Mouse (Mus musculus) megakaryocyte, embryonic 14.5 days (primary cell): ENCODE measurements around the gene Dnm2. TPM values are rescaled to one million over a fixed set of nuclear protein-coding genes. Genes with fewer than 3 reads are reported as not detected.
"Not testable (repeated sequence)": the region's sequence is repeated elsewhere in the genome, so short reads cannot be mapped to it uniquely, and the experiment has no call there.

Source experiments
- H3K27me3 ChIP-seq: replicated peaks from 2 replicates; pipeline ENCODE3; 2012; ENCODE audit warnings: inconsistent platforms
- H3K36me3 ChIP-seq: replicated peaks from 2 replicates; pipeline ENCODE3; 2012; ENCODE audit warnings: low read length, inconsistent platforms, mixed read lengths
- H3K4me1 ChIP-seq: 2 replicates; pipeline ENCODE4 v1.6.1; 2012; ENCODE audit warnings: inconsistent platforms
- H3K4me3 ChIP-seq: replicated peaks from 2 replicates; pipeline ENCODE3; 2012; ENCODE audit warnings: moderate library complexity, mild to moderate bottlenecking, inconsistent platforms
- H3K9me3 ChIP-seq: 2 replicates; pipeline ENCODE4 v1.6.1; 2012; ENCODE audit warnings: inconsistent platforms
- FLI1 ChIP-seq: IDR thresholded peaks from 2 replicates; pipeline ENCODE4 v1.6.1; 2012; ENCODE audit warnings: low read length, inconsistent platforms, mixed read lengths
- GATA1 ChIP-seq: IDR thresholded peaks from 3 replicates; pipeline ENCODE4 v1.6.1; 2012; ENCODE audit warnings: mixed read lengths, low read length, inconsistent platforms, borderline replicate concordance
- polyA plus RNA-seq: library from polyadenylated mRNA; stranded (reverse); fragments of >175 nt; gene quantifications from 2 replicates; pipeline ENCODE4 v1.2.3, GENCODE M21; 2012; ENCODE audit warnings: low replicate concordance; ENCODE audit not compliant: insufficient read depth

Dnm2 gene
- polyA plus RNA-seq, 1 experiment = 714 TPM

GRCm38 (mm10) chr9:21517947-21518495 is 93.3 kb downstream of the Dnm2 start:
- Histone ChIP-seq H3K36me3 (peaks cover 11% of the 10 kb centered on the region), H3K27me3 (no peaks in the 10 kb centered on the region), H3K4me1 (peaks cover 19% of the 10 kb centered on the region), H3K4me3 (no peak overlapping the region), H3K9me3 (peaks cover 7% of the 10 kb centered on the region)
- no peak for TF ChIP-seq GATA1
- TF ChIP-seq FLI1 = no peak

DNA sequence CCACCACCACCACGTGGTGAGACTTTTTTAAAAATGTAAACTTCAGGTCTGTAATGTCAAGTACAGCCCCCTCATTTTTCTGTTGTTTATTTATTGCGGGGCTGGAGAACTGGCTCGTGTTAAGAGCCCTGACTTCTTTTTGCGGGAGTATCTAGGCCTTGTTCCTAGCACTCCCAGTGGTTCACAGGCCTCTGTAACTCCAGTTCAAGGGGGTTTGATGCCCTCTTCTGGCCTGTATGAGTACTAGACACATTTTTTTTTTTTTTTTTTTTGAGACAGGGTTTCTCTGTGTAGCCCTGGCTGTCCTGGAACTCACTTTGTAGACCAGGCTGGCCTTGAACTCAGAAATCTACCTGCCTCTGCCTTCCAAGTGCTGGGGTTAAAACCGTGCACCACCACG is 94.0 kb downstream of the Dnm2 start:
- H3K9me3 ChIP-seq, H3K27me3 ChIP-seq, H3K4me3 ChIP-seq, H3K36me3 ChIP-seq: not testable (repeated sequence)
- peaks cover 19% of the 10 kb centered on the region for H3K4me1 ChIP-seq

DNA sequence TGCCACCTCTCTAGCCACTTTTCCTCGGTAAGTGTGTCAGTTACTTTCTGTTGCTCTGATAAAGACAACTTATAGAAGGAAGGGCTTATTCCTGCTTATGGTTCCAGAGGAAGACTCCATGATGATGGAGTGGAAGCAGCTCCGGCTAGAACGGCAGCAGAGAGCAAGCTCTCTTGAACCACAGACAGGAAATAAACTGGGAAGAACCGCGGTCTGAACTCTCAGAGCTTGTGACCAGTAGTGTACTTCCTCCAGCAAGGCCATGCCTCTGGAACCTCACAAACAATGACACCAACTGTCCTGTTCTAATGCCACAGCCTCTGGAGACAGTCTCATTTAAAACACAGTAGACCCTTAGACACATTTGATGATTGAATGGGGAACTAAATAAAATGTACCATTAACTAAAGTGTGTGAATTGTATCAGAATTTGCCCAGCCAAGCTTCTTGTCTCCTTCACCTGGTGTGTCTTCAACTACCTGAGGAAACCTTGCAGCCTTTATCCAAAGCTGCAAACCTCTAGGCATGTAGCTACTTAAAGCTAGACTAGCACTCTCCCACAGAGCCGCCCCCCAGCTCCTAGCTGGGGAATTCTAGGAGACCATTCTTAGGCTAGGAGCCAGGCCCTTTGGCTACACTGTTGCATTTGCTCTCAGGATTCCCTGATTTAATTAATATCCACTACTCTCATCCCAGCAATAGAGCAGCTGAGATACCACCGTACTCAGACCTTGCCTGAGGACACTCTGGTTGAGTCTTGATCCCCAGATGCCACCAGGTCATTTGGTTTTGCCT is 100.6 kb downstream of the Dnm2 start:
- Histone ChIP-seq H3K4me3 (peak overlapping the region; percentile 90), H3K27me3 (no peaks in the 10 kb centered on the region)
- TF ChIP-seq FLI1 (no peak), GATA1 (no peak)

GRCm38 (mm10) chr9:21525937-21526633 is 101.4 kb downstream of the Dnm2 start, which contains the start of gene AB124611:
AB124611 (plus strand) TSS chr9:21526176.
- H3K36me3 ChIP-seq = peaks cover 25% of the 10 kb centered on the region
- H3K27me3 ChIP-seq = no peaks in the 10 kb centered on the region
- TF ChIP-seq FLI1 = no peak
- H3K4me1 ChIP-seq = peaks cover 58% of the 10 kb centered on the region
- H3K4me3 ChIP-seq = peak within 1 kb of the TSS; percentile 90
- H3K9me3 ChIP-seq = no peaks in the 10 kb centered on the region

More for the DNA sequence above, 100.6 kb downstream of the Dnm2 start:
- Histone ChIP-seq H3K36me3 (peaks cover 21% of the 10 kb centered on the region), H3K4me1 (peaks cover 58% of the 10 kb centered on the region), H3K9me3 (no peaks in the 10 kb centered on the region)

- Histone ChIP-seq H3K9me3 (no peaks in the 10 kb centered on the region), H3K4me1 (peaks cover 58% of the 10 kb centered on the region), H3K4me3 (peak overlapping the region; percentile 90), H3K36me3 (peaks cover 29% of the 10 kb centered on the region), H3K27me3 (no peaks in the 10 kb centered on the region)
- TF ChIP-seq FLI1 (no peak), GATA1 (no peak)
Observed at GRCm38 (mm10) chr9:21526634-21526944, 101.9 kb downstream of the Dnm2 start.

DNA sequence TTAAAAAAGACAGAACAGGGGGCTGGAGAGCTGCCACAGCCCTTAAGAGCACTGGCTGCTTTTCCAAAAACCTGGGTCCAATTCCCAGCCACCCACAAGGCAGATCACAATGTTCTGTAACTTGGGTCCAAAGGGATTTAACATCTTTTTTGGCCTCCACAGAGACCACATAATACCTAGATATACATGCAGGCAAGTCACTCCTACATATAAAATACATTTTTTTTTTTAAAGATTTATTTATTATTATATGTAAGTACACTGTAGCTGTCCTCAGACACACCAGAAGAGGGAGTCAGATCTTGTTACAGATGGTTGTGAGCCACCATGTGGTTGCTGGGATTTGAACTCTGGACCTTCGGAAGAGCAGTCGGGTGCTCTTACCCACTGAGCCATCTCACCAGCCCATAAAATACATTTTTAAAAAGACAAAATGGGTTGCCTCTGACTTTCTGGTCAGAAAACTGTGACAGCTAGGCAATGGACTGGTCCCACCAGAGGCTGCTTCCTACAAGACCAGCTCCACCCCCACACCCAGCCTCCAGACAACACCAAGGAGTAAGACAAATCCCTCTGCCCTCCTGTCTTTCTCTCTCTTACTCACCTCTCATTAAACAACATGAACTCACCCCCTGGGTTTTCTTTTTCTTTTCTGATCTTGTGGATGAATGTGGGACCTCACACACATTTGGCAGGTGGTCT is 102.5 kb downstream of the Dnm2 start:
- no peaks in the 10 kb centered on the region for H3K9me3 ChIP-seq
- no peaks in the 10 kb centered on the region for H3K27me3 ChIP-seq
- H3K4me3 ChIP-seq = peak overlapping the region; percentile 21
- H3K4me1 ChIP-seq = peaks cover 55% of the 10 kb centered on the region
- TF ChIP-seq FLI1 (no peak), GATA1 (no peak)
- H3K36me3 ChIP-seq = peaks cover 31% of the 10 kb centered on the region

GRCm38 (mm10) chr9:21527917-21528324 is 103.2 kb downstream of the Dnm2 start:
- peaks cover 32% of the 10 kb centered on the region for H3K36me3 ChIP-seq
- H3K4me3 ChIP-seq = peak overlapping the region; percentile 47
- no peaks in the 10 kb centered on the region for H3K27me3 ChIP-seq
- peaks cover 53% of the 10 kb centered on the region for H3K4me1 ChIP-seq
- TF ChIP-seq FLI1 (no peak), GATA1 (no peak)
- H3K9me3 ChIP-seq = no peaks in the 10 kb centered on the region

GRCm38 (mm10) chr9:21536501-21536900 is 111.8 kb downstream of the Dnm2 start:
- H3K4me1 ChIP-seq = peaks cover 35% of the 10 kb centered on the region
- H3K4me3 ChIP-seq = no peak overlapping the region
- no peaks in the 10 kb centered on the region for H3K9me3 ChIP-seq
- TF ChIP-seq FLI1 (no peak), GATA1 (no peak)
- peaks cover 56% of the 10 kb centered on the region for H3K36me3 ChIP-seq
- no peaks in the 10 kb centered on the region for H3K27me3 ChIP-seq

- H3K4me3 ChIP-seq = peak overlapping the region; percentile 15
- H3K4me1 ChIP-seq = peaks cover 40% of the 10 kb centered on the region
- no peaks in the 10 kb centered on the region for H3K9me3 ChIP-seq
- TF ChIP-seq FLI1 (no peak), GATA1 (no peak)
- peaks cover 56% of the 10 kb centered on the region for H3K36me3 ChIP-seq
- no peaks in the 10 kb centered on the region for H3K27me3 ChIP-seq
Observed at GRCm38 (mm10) chr9:21537009-21537408, 112.3 kb downstream of the Dnm2 start.
